Mouse (Mus musculus) forebrain, embryonic 10.5 days (tissue): Measurements from ENCODE around the gene Atp8b4. TPM values are rescaled to one million over a fixed set of nuclear protein-coding genes. Genes with fewer than 3 reads are reported as not detected.

ENCODE experiments used
- DNase-seq: peaks from one replicate; pipeline ENCODE4 v3.0.0-alpha.2; 2017; ENCODE audit warnings: low spot score; ENCODE audit errors: extremely low spot score
- H3K27ac ChIP-seq: fragments of 300-500 bp; sonication (generic); 2 replicates; pipeline ENCODE4 v1.5.1; 2016; ENCODE audit warnings: mild to moderate bottlenecking
- H3K27me3 ChIP-seq: fragments of 300-500 bp; sonication (generic); 2 replicates; pipeline ENCODE4 v1.6.1; 2016; ENCODE audit warnings: mild to moderate bottlenecking; ENCODE audit not compliant: poor library complexity, severe bottlenecking
- H3K36me3 ChIP-seq: fragments of 300-500 bp; sonication (generic); replicated peaks from 2 replicates; pipeline ENCODE4 v1.6.1; 2016; ENCODE audit warnings: mild to moderate bottlenecking, moderate library complexity
- H3K4me1 ChIP-seq: fragments of 300-500 bp; sonication (generic); 2 replicates; pipeline ENCODE4 v1.6.1; 2016
- H3K4me3 ChIP-seq: fragments of 300-500 bp; sonication (generic); 2 replicates; pipeline ENCODE4 v1.5.1; 2016; ENCODE audit warnings: mild to moderate bottlenecking, moderate library complexity
- H3K9me3 ChIP-seq: fragments of 300-500 bp; sonication (generic); 2 replicates; pipeline ENCODE4 v1.6.1; 2016; ENCODE audit warnings: mild to moderate bottlenecking, moderate library complexity
- WGBS: fragments of 180-500 bp; shearing (Covaris S2); methylation state at CpG from one replicate; pipeline ENCODE4 v1.1.7; 2016; 5-methylcytosine and 5-hydroxymethylcytosine counted together
- polyA plus RNA-seq: library from polyadenylated mRNA; unstranded; fragments of >200 nt; fragmentation: Nextera tagmentation; extraction: Ambion mirVana; gene quantifications from 2 replicates; pipeline ENCODE4 v1.2.1, GENCODE M21; 2016

The Atp8b4 gene
- polyA plus RNA-seq, 1 experiment from 2014 or later: 0.99 TPM

DNA sequence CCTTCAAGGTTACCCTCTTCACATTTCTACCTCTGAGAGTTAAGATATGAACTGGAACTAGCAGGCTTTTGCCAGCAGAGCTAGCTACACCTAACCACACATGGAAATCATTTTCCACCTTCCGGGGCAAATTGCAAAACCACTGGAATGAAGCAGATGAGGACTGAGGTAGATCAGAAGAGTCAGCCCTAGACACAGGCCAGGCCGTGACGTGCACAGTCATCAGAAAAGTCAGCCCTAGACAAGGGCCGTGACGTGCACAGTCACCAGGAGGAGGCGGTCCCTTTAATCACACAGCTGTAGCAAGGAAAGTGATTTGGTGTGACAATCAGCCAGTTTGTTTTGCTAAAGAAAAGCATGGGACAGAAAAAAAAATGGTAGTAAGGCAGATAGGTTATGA lies 216.4 kb downstream of the Atp8b4 start:
- Histone ChIP-seq H3K27ac (no peak overlapping the region), H3K4me3 (no peak overlapping the region), H3K36me3 (no peaks in the 10 kb centered on the region), H3K9me3 (no peaks in the 10 kb centered on the region), H3K27me3 (no peaks in the 10 kb centered on the region), H3K4me1 (no peaks in the 10 kb centered on the region)
- WGBS: 85% methylated on average over 6 of the region's 6 CpGs
- DNase-seq: no peak

DNA sequence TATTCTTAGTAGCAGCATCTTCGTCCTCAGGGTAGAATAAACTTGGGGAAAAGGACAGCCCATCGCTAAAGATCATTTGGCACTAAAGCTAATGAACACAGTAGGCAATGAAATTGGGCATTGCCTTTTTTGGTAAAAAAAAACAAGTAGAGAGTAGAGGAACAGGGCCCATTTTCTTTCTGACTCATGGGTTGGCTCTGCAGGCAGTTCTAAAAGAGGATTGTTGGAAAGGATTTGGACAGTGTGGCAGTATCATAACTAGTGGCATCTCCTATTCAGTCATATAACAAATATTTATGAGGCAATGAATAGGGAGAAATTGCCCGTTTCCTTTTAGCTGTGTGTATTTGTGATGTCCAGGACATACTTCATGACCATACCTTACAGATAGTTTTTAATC lies 217.4 kb downstream of the Atp8b4 start:
- no peaks in the 10 kb centered on the region for H3K27me3 ChIP-seq
- 82% methylated on average over 3 of the region's 3 CpGs for WGBS
- H3K27ac ChIP-seq: no peak overlapping the region
- DNase-seq: no peak
- no peaks in the 10 kb centered on the region for H3K9me3 ChIP-seq
- H3K36me3 ChIP-seq: no peaks in the 10 kb centered on the region
- no peak overlapping the region for H3K4me3 ChIP-seq
- H3K4me1 ChIP-seq: no peaks in the 10 kb centered on the region

DNA sequence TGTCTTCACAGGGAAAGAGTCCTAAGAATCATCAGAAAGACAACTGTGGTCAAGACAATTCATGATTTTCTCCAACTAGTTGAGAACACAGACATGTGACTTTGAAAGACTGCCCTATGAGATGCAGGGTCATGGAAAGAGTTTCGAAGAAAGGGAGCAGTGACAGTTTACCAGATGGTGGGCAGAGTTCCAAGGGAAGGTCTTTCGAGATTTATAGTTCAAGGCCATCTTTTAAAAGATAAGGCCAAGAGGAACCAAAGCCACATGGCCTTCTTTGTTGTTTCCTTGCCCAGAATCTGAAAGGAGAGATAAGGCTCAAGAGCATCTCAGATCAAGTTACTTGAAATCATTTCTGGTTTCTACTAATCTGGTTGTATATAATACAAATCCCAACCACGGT lies 225.0 kb downstream of the Atp8b4 start:
- H3K36me3 ChIP-seq: no peaks in the 10 kb centered on the region
- 87% methylated on average over 3 of the region's 3 CpGs for WGBS
- no peaks in the 10 kb centered on the region for H3K9me3 ChIP-seq
- H3K27me3 ChIP-seq: no peaks in the 10 kb centered on the region
- no peak for DNase-seq
- H3K4me3 ChIP-seq: no peak overlapping the region
- H3K27ac ChIP-seq: no peak overlapping the region
- H3K4me1 ChIP-seq: no peaks in the 10 kb centered on the region

DNA sequence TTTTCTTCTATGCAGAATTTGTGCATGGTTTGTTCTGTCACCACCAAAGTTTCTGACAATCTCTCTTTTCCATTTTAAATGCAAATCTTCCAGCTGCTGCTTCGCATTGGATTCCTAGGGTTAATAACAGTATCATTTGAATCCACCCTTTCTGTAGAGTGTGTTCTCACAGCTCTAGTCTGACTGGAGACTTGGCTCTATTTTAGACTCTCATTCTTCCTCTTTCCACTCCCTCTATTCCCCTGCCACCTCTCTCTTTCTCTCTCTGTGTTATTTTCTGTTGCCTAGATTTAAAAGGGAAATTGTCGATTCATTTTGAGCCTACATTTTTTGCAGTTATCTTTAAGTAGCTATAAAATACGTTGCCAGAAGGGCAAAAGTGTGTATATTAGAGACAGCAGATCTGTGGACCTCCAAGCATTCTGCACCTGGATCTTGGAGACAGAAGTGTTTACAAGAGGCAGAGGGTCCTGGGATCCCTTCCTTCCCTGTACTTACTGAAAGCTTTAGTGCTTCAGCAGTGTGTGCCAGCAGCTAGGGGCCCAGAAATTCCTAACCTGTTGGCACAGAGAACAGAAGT lies 225.6 kb downstream of the Atp8b4 start:
- 87% methylated on average over 3 of the region's 3 CpGs for WGBS
- H3K4me3 ChIP-seq: no peak overlapping the region
- DNase-seq: no peak
- H3K27ac ChIP-seq: no peak overlapping the region
- no peaks in the 10 kb centered on the region for H3K9me3 ChIP-seq
- no peaks in the 10 kb centered on the region for H3K36me3 ChIP-seq
- no peaks in the 10 kb centered on the region for H3K4me1 ChIP-seq
- no peaks in the 10 kb centered on the region for H3K27me3 ChIP-seq

DNA sequence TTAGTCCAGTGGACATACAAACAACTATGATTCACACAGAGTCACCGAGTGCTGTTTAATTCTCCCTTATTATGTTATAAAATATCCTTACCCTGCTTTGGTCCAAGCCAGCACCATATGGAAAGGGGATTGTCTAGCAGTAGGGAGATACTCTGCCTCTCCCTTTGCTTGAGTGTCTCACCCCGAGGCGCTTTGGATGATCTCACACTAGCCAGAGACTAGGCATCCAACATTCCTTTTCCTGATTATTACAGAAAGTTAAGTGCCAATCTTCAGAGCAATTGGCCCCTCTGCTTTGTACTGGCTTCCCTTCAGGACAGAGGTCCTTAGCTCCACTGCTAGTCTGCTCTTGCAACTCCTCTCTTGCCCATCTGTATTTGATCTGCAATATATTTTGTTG lies 226.2 kb downstream of the Atp8b4 start:
- WGBS: 87% methylated on average over 3 of the region's 3 CpGs
- no peak overlapping the region for H3K4me3 ChIP-seq
- no peak for DNase-seq
- H3K27me3 ChIP-seq: no peaks in the 10 kb centered on the region
- H3K36me3 ChIP-seq: no peaks in the 10 kb centered on the region
- H3K4me1 ChIP-seq: no peaks in the 10 kb centered on the region
- H3K27ac ChIP-seq: no peak overlapping the region
- H3K9me3 ChIP-seq: no peaks in the 10 kb centered on the region

Other genes starting within 250 kb of the Atp8b4 start
- gene Slc27a2, start 51.7 kb upstream of the Atp8b4 start, polyA plus RNA-seq: 3.1 TPM in 2 replicates
- 0.31 and 0.42 TPM in 2 replicates for gene Hdc, start 118.6 kb upstream of the Atp8b4 start, polyA plus RNA-seq
- gene Gabpb1, start 175.7 kb upstream of the Atp8b4 start, polyA plus RNA-seq: 77.4 and 77.7 TPM in 2 replicates
- 40.3 and 44.6 TPM in 2 replicates for gene Usp8, start 206.7 kb upstream of the Atp8b4 start, polyA plus RNA-seq